Mouse (Mus musculus): ENCODE measurements at regions not wholly inside any gene's neighbourhood (a gene's known extent, or its start where the extent isn't known, plus 50 kb on each side); places are given as distances from the start of the nearest gene placed in this dataset.
A peak's percentile ranks its signal among the peaks of the same experiment; 100 is the strongest.

- Histone ChIP-seq H3K4me2 (no peak overlapping the region), H3K4me1 (ENCODE audit: insufficient read depth) (no peaks in the 10 kb centered on the region), H3K9ac (no peak overlapping the region), H3K36me3 (ENCODE audit: insufficient read depth) (no peaks in the 10 kb centered on the region), H3K27me3 (ENCODE audit: insufficient read depth, low read length) (no peaks in the 10 kb centered on the region), H3K4me3 (ENCODE audit: low read depth, low read length) (no peak overlapping the region), H3K9me3 (ENCODE audit: low read depth, low read length) (no peaks in the 10 kb centered on the region), H3K27ac (ENCODE audit: low read depth) (no peak overlapping the region)
- DNase-seq (no peak), ATAC-seq (ENCODE audit: insufficient read depth) (no peak)
- WGBS: 74% methylated on average over 7 of the region's 7 CpGs
- no peak for TF ChIP-seq CTCF (IDR thresholded peaks at IDR 0.05; ENCODE audit: low read depth)
Measured at GRCm38 (mm10) chr1:89313064-89313463, 141.5 kb upstream of the Agap1 start.

GRCm38 (mm10) chr1:89317897-89318296 lies 136.7 kb upstream of the Agap1 start:
- Histone ChIP-seq H3K36me3 (ENCODE audit: insufficient read depth) (no peaks in the 10 kb centered on the region), H3K4me2 (no peak overlapping the region), H3K27me3 (ENCODE audit: insufficient read depth, low read length) (no peaks in the 10 kb centered on the region), H3K4me1 (ENCODE audit: insufficient read depth) (no peaks in the 10 kb centered on the region), H3K27ac (ENCODE audit: low read depth) (no peak overlapping the region), H3K9me3 (ENCODE audit: low read depth, low read length) (no peaks in the 10 kb centered on the region), H3K9ac (no peak overlapping the region), H3K4me3 (ENCODE audit: low read depth, low read length) (no peak overlapping the region)
- no peak for TF ChIP-seq CTCF (IDR thresholded peaks at IDR 0.05; ENCODE audit: low read depth)
- 82% methylated on average over 4 of the region's 4 CpGs for WGBS
- DNase-seq (no peak), ATAC-seq (ENCODE audit: insufficient read depth) (no peak)

DNA sequence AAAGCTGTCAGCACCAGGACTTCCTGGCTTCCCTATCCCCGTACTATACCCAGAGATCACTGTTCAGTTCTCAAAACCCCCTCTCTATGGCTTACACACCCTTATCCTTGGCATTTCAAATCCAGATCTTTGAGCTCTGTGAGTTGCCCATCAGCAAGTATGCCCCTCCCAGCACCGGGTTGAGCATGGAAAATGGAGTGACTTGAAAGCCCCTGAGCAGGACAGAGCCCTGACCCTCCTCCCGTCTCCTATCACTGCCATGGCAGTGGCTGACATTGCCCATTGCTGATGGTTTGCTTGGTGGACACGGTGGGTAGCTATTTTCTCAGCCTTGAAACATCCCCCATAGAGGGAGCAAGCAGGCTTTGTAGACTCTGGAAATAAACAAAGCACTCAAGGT lies 135.9 kb upstream of the Agap1 start:
- whole genome bisulfite sequencing: 59% methylated on average over 4 of the region's 4 CpGs
- no peak for ATAC-seq (ENCODE audit: insufficient read depth)
- Histone ChIP-seq H3K4me2 (no peak overlapping the region), H3K9me3 (ENCODE audit: low read depth, low read length) (no peaks in the 10 kb centered on the region), H3K4me3 (ENCODE audit: low read depth, low read length) (no peak overlapping the region), H3K27me3 (ENCODE audit: insufficient read depth, low read length) (no peaks in the 10 kb centered on the region), H3K9ac (no peak overlapping the region), H3K4me1 (ENCODE audit: insufficient read depth) (no peaks in the 10 kb centered on the region), H3K36me3 (ENCODE audit: insufficient read depth) (no peaks in the 10 kb centered on the region), H3K27ac (ENCODE audit: low read depth) (no peak overlapping the region)
- no peak for DNase-seq
- no peak for TF ChIP-seq CTCF (IDR thresholded peaks at IDR 0.05; ENCODE audit: low read depth)

- Histone ChIP-seq H3K4me3 (ENCODE audit: low read depth, low read length) (no peak overlapping the region), H3K9ac (no peak overlapping the region), H3K4me1 (ENCODE audit: insufficient read depth) (no peaks in the 10 kb centered on the region), H3K4me2 (no peak overlapping the region), H3K36me3 (ENCODE audit: insufficient read depth) (no peaks in the 10 kb centered on the region), H3K9me3 (ENCODE audit: low read depth, low read length) (no peaks in the 10 kb centered on the region), H3K27ac (ENCODE audit: low read depth) (no peak overlapping the region), H3K27me3 (ENCODE audit: insufficient read depth, low read length) (no peaks in the 10 kb centered on the region)
- DNase-seq (peak; percentile 40), ATAC-seq (ENCODE audit: insufficient read depth) (no peak)
- TF ChIP-seq CTCF (IDR thresholded peaks at IDR 0.05; ENCODE audit: low read depth): no peak
- WGBS: 62% methylated on average over 4 of the region's 4 CpGs
Measured at GRCm38 (mm10) chr1:89322621-89323020, 132.0 kb upstream of the Agap1 start.

- DNase-seq (peak; percentile 81), ATAC-seq (ENCODE audit: insufficient read depth) (no peak)
- H3K9me3 ChIP-seq (ENCODE audit: low read depth, low read length): no peaks in the 10 kb centered on the region
- no peaks in the 10 kb centered on the region for H3K36me3 ChIP-seq (ENCODE audit: insufficient read depth)
- no peaks in the 10 kb centered on the region for H3K4me1 ChIP-seq (ENCODE audit: insufficient read depth)
- no peak overlapping the region for H3K9ac ChIP-seq
- no peak overlapping the region for H3K27ac ChIP-seq (ENCODE audit: low read depth)
- WGBS: 45% methylated on average over 2 of the region's 2 CpGs
- no peaks in the 10 kb centered on the region for H3K27me3 ChIP-seq (ENCODE audit: insufficient read depth, low read length)
- no peak overlapping the region for H3K4me2 ChIP-seq
- TF ChIP-seq CTCF (IDR thresholded peaks at IDR 0.05; ENCODE audit: low read depth): peak; percentile 76
- H3K4me3 ChIP-seq (ENCODE audit: low read depth, low read length): no peak overlapping the region
Measured at GRCm38 (mm10) chr1:89323091-89323490, 131.5 kb upstream of the Agap1 start.

DNA sequence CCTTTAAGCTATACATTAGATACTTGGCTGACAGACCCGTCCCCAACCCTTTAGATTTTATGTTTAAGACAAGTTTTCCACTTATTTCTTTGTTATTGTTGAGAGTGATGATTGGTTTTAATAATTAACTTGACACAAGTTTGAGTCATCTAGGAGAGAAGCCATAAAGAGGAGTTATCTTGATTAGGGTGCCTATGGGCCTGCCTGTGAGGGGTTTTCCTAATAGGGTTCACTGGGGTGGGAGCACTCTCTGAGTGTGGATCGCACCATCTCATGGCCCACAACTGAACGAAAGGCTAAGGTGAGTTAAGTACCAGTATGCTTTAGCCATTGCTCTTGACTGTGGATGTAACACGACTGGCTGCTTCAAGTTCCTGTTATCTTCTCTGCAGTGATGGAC lies 123.3 kb upstream of the Agap1 start:
- WGBS: 81% methylated on average over 4 of the region's 4 CpGs
- no peak for TF ChIP-seq CTCF (IDR thresholded peaks at IDR 0.05; ENCODE audit: low read depth)
- ATAC-seq (ENCODE audit: insufficient read depth) (no peak), DNase-seq (no peak)
- no peak overlapping the region for H3K4me2 ChIP-seq
- no peaks in the 10 kb centered on the region for H3K27me3 ChIP-seq (ENCODE audit: insufficient read depth, low read length)
- H3K4me1 ChIP-seq (ENCODE audit: insufficient read depth): no peaks in the 10 kb centered on the region
- no peak overlapping the region for H3K27ac ChIP-seq (ENCODE audit: low read depth)
- H3K36me3 ChIP-seq (ENCODE audit: insufficient read depth): no peaks in the 10 kb centered on the region
- no peak overlapping the region for H3K4me3 ChIP-seq (ENCODE audit: low read depth, low read length)
- H3K9ac ChIP-seq: no peak overlapping the region
- no peaks in the 10 kb centered on the region for H3K9me3 ChIP-seq (ENCODE audit: low read depth, low read length)

GRCm38 (mm10) chr1:89332676-89333075 lies 121.9 kb upstream of the Agap1 start:
- DNase-seq (no peak), ATAC-seq (ENCODE audit: insufficient read depth) (no peak)
- Histone ChIP-seq H3K27me3 (ENCODE audit: insufficient read depth, low read length) (no peaks in the 10 kb centered on the region), H3K27ac (ENCODE audit: low read depth) (no peak overlapping the region), H3K9ac (no peak overlapping the region), H3K36me3 (ENCODE audit: insufficient read depth) (no peaks in the 10 kb centered on the region), H3K4me2 (no peak overlapping the region), H3K4me3 (ENCODE audit: low read depth, low read length) (no peak overlapping the region), H3K9me3 (ENCODE audit: low read depth, low read length) (no peaks in the 10 kb centered on the region), H3K4me1 (ENCODE audit: insufficient read depth) (no peaks in the 10 kb centered on the region)
- TF ChIP-seq CTCF (IDR thresholded peaks at IDR 0.05; ENCODE audit: low read depth): no peak
- 57% methylated on average over 7 of the region's 7 CpGs for WGBS

GRCm38 (mm10) chr1:89337861-89338260 lies 116.7 kb upstream of the Agap1 start:
- H3K36me3 ChIP-seq (ENCODE audit: insufficient read depth): no peaks in the 10 kb centered on the region
- no peaks in the 10 kb centered on the region for H3K27me3 ChIP-seq (ENCODE audit: insufficient read depth, low read length)
- H3K9me3 ChIP-seq (ENCODE audit: low read depth, low read length): no peaks in the 10 kb centered on the region
- WGBS: 78% methylated on average over 5 of the region's 5 CpGs
- no peak for DNase-seq
- ATAC-seq (ENCODE audit: insufficient read depth): no peak
- no peak overlapping the region for H3K9ac ChIP-seq
- no peak for TF ChIP-seq CTCF (IDR thresholded peaks at IDR 0.05; ENCODE audit: low read depth)
- no peaks in the 10 kb centered on the region for H3K4me1 ChIP-seq (ENCODE audit: insufficient read depth)
- H3K27ac ChIP-seq (ENCODE audit: low read depth): no peak overlapping the region
- H3K4me2 ChIP-seq: no peak overlapping the region
- no peak overlapping the region for H3K4me3 ChIP-seq (ENCODE audit: low read depth, low read length)

Data from lung, embryonic 14.5 days (tissue).